Mouse (Mus musculus) skeletal muscle tissue, adult 2 months (tissue): Measurements from ENCODE around the gene BC028528.
A peak's percentile ranks its signal among the peaks of the same experiment; 100 is the strongest.
"Not testable (repeated sequence)": the region's sequence is repeated elsewhere in the genome, so short reads cannot be mapped to it uniquely, and the experiment has no call there.

Experiments used
- DNase-seq: peaks from one replicate; pipeline ENCODE4 v3.0.0-alpha.2; 2012; ENCODE audit warnings: low read depth, low spot score

BC028528 gene

GRCm38 (mm10) chr3:95891211-95892065 is at the start of gene BC028528:
TSS of gene BC028528 (minus strand) at chr3:95892005.
- DNase-seq: no peak

DNA sequence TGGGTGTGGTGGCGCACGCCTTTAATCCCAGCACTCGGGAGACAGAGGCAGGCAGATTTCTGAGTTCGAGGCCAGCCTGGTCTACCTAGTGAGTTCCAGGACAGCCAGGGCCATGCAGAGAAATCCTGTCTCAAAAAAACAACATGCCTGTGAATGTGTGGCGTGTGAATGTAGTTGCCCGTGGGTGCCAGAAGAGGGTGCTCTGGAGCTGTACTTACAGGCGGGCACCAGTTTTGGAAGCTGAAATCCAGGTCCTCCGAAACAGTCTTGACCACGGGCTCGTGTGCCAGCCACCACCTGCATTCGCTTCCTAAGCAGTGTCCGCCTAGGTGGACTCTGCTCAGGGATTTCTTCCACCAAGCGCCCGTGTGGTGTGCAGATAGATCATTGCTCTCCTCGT is 47.0 kb upstream of the BC028528 start:
- DNase-seq: no peak

GRCm38 (mm10) chr3:95938217-95938616 is 46.4 kb upstream of the BC028528 start:
- DNase-seq: no peak

GRCm38 (mm10) chr3:95934448-95934847 is 42.6 kb upstream of the BC028528 start:
- DNase-seq: no peak

- no peak for DNase-seq
Observed at GRCm38 (mm10) chr3:95933111-95933750, 41.4 kb upstream of the BC028528 start.

- DNase-seq: no peak
Observed at GRCm38 (mm10) chr3:95932566-95932965, 40.8 kb upstream of the BC028528 start.

DNA sequence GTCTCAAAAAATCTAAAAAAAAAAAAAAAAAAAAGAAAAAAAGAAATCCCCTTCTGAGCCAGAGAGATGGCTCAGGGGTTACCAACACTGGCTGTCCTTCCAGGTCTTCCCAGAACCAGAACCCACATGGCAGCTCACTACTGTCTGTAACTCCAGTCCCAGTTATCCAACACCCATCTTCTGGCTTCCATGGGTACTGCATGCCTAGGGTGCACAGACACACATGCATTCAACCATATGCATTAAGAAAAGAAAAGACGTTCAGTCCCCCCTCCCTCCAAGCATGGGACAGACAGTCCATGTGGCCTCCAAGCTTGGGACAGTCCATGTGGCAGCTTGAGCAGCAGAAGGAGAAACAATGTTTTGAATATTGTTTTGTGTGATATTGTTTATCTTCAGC is 40.4 kb upstream of the BC028528 start:
- no peak for DNase-seq

DNA sequence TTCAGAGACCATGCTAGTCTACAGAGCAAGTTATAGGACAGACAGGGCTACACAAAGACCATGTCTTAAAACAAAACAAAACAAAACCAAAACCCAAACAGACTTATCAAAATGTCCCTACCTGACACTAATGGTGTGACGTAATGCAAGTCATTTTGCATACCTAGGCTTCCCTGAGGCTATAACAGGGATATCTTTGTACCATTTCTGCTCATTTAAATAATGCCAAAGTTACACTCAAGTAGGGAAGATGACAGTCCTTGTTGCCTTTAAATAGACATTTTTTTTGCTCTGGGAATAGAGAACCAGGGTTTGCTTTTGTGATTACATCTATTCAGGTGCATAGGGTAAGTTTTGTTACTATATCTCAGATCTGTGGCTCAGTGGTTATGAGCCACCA is 39.7 kb upstream of the BC028528 start:
- DNase-seq: no peak

DNA sequence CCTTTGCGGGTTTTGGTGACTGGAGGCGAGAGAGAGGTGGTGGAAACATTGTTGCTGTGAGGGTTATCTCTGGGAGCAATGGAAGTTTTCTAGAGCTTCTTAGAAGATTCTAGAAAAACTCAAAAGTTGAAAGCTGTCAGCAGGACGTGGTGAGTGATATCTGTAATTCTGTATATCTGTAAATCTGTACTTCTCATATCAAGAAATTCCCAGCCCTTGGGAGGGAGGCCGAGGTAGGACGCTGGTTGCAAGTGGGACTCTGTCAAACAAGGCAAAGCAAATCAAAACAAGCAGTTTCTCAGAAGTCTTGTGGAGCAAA is 38.6 kb upstream of the BC028528 start:
- DNase-seq: no peak

DNA sequence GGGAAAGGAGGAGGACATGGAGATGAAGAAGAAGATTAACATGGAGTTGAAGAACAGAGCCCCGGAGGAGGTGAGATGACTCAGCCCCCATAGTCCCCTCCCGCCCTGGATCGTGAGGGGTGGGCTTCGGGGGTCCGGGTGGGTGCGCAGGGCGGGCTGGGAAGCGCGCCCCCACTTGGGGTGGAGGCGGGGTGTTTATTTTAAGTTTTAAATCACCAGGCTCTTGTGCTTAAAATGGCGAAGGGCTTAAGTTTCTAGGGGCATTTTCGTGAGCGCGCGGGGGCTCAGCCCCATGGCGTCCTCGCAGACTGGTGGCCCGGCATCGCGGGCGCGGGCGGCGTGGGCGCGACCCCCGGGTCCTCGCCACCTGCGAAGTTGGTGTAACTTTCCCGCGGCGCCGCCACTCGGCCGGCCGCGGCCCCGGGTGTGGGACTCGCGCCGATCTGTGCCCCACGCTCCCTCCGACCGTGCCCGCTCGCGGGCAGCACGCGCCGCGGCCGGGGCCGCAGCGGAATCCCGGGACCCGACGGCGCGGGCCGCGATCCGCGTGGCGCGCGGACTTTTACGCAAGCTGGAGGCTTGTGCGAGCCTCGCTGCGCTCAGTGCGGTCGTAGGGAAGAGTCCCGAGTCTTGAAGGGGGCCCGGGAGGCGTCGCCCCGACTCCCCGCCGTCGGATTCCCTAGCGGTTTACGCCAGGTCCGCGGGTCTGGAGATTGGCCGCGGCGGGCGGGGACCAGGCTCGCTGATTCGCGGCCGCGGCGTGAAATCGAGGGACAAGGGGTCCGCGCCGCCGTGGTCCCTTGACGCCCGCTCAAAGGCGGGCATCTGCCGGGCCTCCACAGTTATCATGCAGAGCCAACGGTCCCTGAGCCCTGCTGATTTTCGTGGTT is 38.0 kb upstream of the BC028528 start:
- DNase-seq: no peak

DNA sequence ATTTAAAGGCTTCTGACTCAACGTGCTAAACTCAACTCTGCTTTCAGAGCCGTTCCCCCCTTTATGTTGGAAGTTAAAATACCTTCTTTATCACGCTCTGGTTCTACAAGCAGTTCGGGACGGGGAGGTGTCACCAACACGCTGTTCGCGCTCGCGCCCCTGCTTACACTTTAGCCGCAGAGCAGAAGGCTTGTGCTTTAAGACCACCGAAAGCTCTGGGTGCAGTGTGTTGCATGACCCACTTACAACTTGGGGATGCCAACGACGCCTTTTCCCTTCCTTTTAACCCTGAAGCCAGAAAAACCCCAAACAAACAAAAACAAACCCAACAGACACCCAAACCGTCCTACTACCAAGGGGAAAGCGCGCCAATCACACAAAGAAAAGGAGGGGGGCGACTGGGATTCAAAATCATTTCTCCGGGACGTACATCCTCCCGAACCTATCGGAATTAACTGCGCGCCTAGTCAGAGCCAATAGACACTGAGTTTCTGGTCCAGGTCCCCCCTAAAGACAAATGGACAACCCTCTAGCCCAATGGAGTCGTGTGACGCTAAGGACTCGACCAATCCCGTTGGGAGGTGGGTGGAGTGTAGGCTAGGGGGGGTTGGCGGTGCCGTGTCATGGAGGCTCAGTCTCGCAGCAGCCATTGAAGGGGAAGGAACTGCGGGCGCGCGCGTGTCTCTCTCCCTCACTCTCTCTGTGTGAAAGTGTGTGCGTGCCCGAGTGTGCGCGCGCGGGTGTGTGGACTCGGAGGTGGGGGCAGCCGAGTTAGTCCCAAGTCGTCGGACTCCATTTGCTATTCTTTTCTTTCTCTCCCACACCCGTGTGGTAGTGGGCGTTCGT is 37.1 kb upstream of the BC028528 start, which contains the start of gene Anp32e:
Gene Anp32e (plus strand): TSS at position 589 of the 846 bp plus-strand sequence.
- peak; percentile 99 for DNase-seq

- no peak for DNase-seq
Observed at GRCm38 (mm10) chr3:95928261-95928657, 36.5 kb upstream of the BC028528 start.

DNA sequence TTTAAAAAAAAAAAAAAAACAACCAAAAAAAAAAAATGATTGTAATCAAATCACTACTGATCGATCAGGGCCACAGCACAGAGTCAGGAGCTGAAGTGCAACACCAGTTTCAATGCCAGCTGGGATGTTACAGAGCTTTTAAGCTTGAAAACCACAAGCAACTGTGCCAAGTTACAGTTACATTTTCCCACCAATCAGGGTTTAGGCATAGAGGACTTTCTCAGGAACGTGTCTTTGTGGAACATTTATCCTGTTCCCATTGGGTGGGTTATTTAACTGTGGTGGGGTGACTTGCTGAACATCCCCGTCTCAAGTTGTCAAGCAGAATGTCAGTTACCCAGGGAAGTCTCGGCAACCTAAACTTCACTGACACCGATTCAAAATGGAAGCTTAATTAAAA is 33.3 kb upstream of the BC028528 start:
- DNase-seq: no peak

GRCm38 (mm10) chr3:95924185-95924584 is 32.4 kb upstream of the BC028528 start:
- DNase-seq: no peak

- not testable (repeated sequence) for DNase-seq
Observed at GRCm38 (mm10) chr3:95923429-95923828, 31.6 kb upstream of the BC028528 start.

- DNase-seq: not testable (repeated sequence)
Observed at GRCm38 (mm10) chr3:95920532-95920931, 28.7 kb upstream of the BC028528 start.

GRCm38 (mm10) chr3:95916760-95917159 is 25.0 kb upstream of the BC028528 start:
- DNase-seq: no peak

GRCm38 (mm10) chr3:95914706-95915105 is 22.9 kb upstream of the BC028528 start:
- DNase-seq: no peak

GRCm38 (mm10) chr3:95907613-95908012 is 15.8 kb upstream of the BC028528 start:
- no peak for DNase-seq

DNA sequence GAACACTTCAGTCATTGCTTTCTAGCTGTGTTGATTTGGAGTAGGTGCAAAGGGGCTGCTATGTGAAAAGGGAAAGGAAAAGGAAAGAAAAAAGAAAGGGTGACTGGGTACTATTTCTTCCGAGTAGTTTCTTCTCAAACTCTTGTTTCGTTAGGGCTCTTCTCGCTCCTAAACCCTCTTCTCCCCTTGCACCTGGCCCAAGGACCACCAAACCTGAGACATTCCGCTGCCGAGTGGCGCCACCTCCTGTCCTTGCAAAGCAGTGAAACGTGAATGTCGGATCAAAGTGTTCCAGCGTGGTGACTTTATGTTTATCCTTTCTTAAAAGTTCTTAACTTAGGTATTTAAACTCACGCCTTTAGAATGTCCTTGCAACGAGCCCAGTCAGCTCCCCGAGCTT is 15.1 kb upstream of the BC028528 start:
- DNase-seq: no peak

- no peak for DNase-seq
Observed at GRCm38 (mm10) chr3:95905940-95906492, 14.2 kb upstream of the BC028528 start.
